Mouse (Mus musculus) ES-Bruce4 (cell line): ENCODE data around the gene Nudcd2.

Source experiments
- CTCF ChIP-seq: IDR thresholded peaks from one replicate; pipeline ENCODE4 v1.8.1; 2011; ENCODE audit warnings: low read depth, low read length
- EP300 ChIP-seq: IDR thresholded peaks from 2 replicates; pipeline ENCODE4 v1.6.1; 2011; ENCODE audit warnings: low read depth, low read length; ENCODE audit not compliant: insufficient read depth
- POLR2A ChIP-seq: IDR thresholded peaks from one replicate; pipeline ENCODE4 v1.8.1; 2011; ENCODE audit warnings: low read length; ENCODE audit not compliant: insufficient read depth

GRCm38 (mm10) chr11:40692101-40692509 lies 41.4 kb upstream of the Nudcd2 start:
- TF ChIP-seq CTCF (no peak), EP300 (no peak), POLR2A (no peak)
